Mouse (Mus musculus) thymus, adult 2 months (tissue): ENCODE data around the gene Zfpm1. TPM values are rescaled to one million over a fixed set of nuclear protein-coding genes. Genes with fewer than 3 reads are reported as not detected.

Source experiments
- DNase-seq: peaks from one replicate; pipeline ENCODE4 v3.0.0; 2021
- H3K27ac ChIP-seq: fragments of 200-500 bp; 2 replicates; pipeline ENCODE4 v1.5.1; 2012; ENCODE audit warnings: low read length, control low read depth; ENCODE audit not compliant: control insufficient read depth, insufficient read depth
- H3K27me3 ChIP-seq: fragments of 200-500 bp; 2 replicates; pipeline ENCODE4 v1.6.1; 2012; ENCODE audit warnings: mild to moderate bottlenecking, low read length, moderate library complexity, mixed read lengths; ENCODE audit not compliant: control insufficient read depth, insufficient read depth
- H3K36me3 ChIP-seq: fragments of 200-500 bp; 2 replicates; pipeline ENCODE4 v1.6.1; 2012; ENCODE audit warnings: mild to moderate bottlenecking, low read length, moderate library complexity; ENCODE audit not compliant: control insufficient read depth, insufficient read depth
- H3K4me1 ChIP-seq: fragments of 200-500 bp; replicated peaks from 2 replicates; pipeline ENCODE4 v1.6.1; 2012; ENCODE audit warnings: low read length; ENCODE audit not compliant: control insufficient read depth, insufficient read depth
- H3K4me3 ChIP-seq: fragments of 200-500 bp; 2 replicates; pipeline ENCODE4 v1.5.1; 2012; ENCODE audit warnings: mild to moderate bottlenecking, low read length, control low read depth, moderate library complexity; ENCODE audit not compliant: control insufficient read depth, insufficient read depth
- CTCF ChIP-seq: fragments of 200-500 bp; IDR thresholded peaks from 2 replicates; pipeline ENCODE4 v1.5.1; 2012; ENCODE audit warnings: mild to moderate bottlenecking, control low read depth, low read length, moderate library complexity, borderline replicate concordance; ENCODE audit not compliant: control insufficient read depth, poor library complexity, insufficient read depth; ENCODE audit errors: extremely low read depth
- POLR2A ChIP-seq: fragments of 200-500 bp; IDR thresholded peaks from 2 replicates; pipeline ENCODE4 v1.6.1; 2012; ENCODE audit warnings: mild to moderate bottlenecking, low read length, control low read depth, moderate library complexity; ENCODE audit not compliant: control insufficient read depth, poor library complexity, insufficient read depth; ENCODE audit errors: extremely low read depth
- WGBS: fragments of 180-500 bp; shearing (Covaris S2); methylation state at CpG from one replicate; pipeline ENCODE4 v1.1.7; 2018; 5-methylcytosine and 5-hydroxymethylcytosine counted together
- polyA plus RNA-seq: library from polyadenylated mRNA; depleted of rRNA; stranded (reverse); fragments of >200 nt; gene quantifications from 2 replicates; pipeline ENCODE4 v1.2.3, GENCODE M21; 2012

Gene Zfpm1
- polyA plus RNA-seq, 1 experiment = 100 TPM

GRCm38 (mm10) chr8:122354157-122354556 is 72.2 kb downstream of the Zfpm1 start:
- no peaks in the 10 kb centered on the region for H3K36me3 ChIP-seq
- H3K4me1 ChIP-seq = peaks cover 5% of the 10 kb centered on the region; the same call in 1 of the 2 replicates
- 93% methylated on average over 8 of the region's 8 CpGs for WGBS
- no peaks in the 10 kb centered on the region for H3K27me3 ChIP-seq
- H3K4me3 ChIP-seq = no peak overlapping the region
- H3K27ac ChIP-seq = no peak overlapping the region
- TF ChIP-seq POLR2A (no peak), CTCF (no peak)
- DNase-seq = no peak

- no peak overlapping the region for H3K4me3 ChIP-seq
- no peak for DNase-seq
- no peaks in the 10 kb centered on the region for H3K4me1 ChIP-seq
- no peaks in the 10 kb centered on the region for H3K36me3 ChIP-seq
- 48% methylated on average over 9 of the region's 9 CpGs for WGBS
- TF ChIP-seq POLR2A (no peak), CTCF (no peak)
- no peaks in the 10 kb centered on the region for H3K27me3 ChIP-seq
- H3K27ac ChIP-seq = no peak overlapping the region
These were observed 74.0 kb downstream of the Zfpm1 start for GRCm38 (mm10) chr8:122355642-122356606.

GRCm38 (mm10) chr8:122357202-122357601 is 75.3 kb downstream of the Zfpm1 start:
- Histone ChIP-seq H3K4me1 (no peaks in the 10 kb centered on the region), H3K27ac (no peak overlapping the region), H3K27me3 (no peaks in the 10 kb centered on the region), H3K4me3 (no peak overlapping the region), H3K36me3 (no peaks in the 10 kb centered on the region)
- DNase-seq = no peak
- WGBS = 97% methylated on average over 11 of the region's 11 CpGs
- TF ChIP-seq CTCF = no peak
- no peak for TF ChIP-seq POLR2A

GRCm38 (mm10) chr8:122357641-122358040 is 75.7 kb downstream of the Zfpm1 start:
- WGBS = 86% methylated on average over 5 of the region's 5 CpGs
- Histone ChIP-seq H3K4me1 (no peaks in the 10 kb centered on the region), H3K27me3 (no peaks in the 10 kb centered on the region), H3K27ac (no peak overlapping the region), H3K36me3 (no peaks in the 10 kb centered on the region), H3K4me3 (no peak overlapping the region)
- no peak for DNase-seq
- TF ChIP-seq POLR2A = no peak
- no peak for TF ChIP-seq CTCF

- no peak for TF ChIP-seq POLR2A
- no peak for TF ChIP-seq CTCF
- no peak overlapping the region for H3K4me3 ChIP-seq
- WGBS = 92% methylated on average over 15 of the region's 15 CpGs
- DNase-seq = no peak
- no peaks in the 10 kb centered on the region for H3K36me3 ChIP-seq
- H3K27ac ChIP-seq = no peak overlapping the region
- no peaks in the 10 kb centered on the region for H3K4me1 ChIP-seq
- no peaks in the 10 kb centered on the region for H3K27me3 ChIP-seq
These were observed 77.3 kb downstream of the Zfpm1 start for GRCm38 (mm10) chr8:122359111-122359775.

- H3K4me3 ChIP-seq = no peak within 1 kb of the TSS
- no peak within 1 kb of the TSS for H3K27ac ChIP-seq
- DNase-seq = no peak
- 88% methylated on average over 7 of the region's 7 CpGs for WGBS
- no peaks in the 10 kb centered on the region for H3K27me3 ChIP-seq
- no peaks in the 10 kb centered on the region for H3K36me3 ChIP-seq
- no peaks in the 10 kb centered on the region for H3K4me1 ChIP-seq
- no peak for TF ChIP-seq POLR2A
- no peak for TF ChIP-seq CTCF
These were observed 78.9 kb downstream of the Zfpm1 start, which contains the start of gene Trhr2 for GRCm38 (mm10) chr8:122360696-122361416. Gene Trhr2, minus strand, starts transcription at chr8:122360746.
